Mouse (Mus musculus): ENCODE results near the gene Dnmt1. TPM values are rescaled to one million over a fixed set of nuclear protein-coding genes. Genes with fewer than 3 reads are reported as not detected.
"Not testable (repeated sequence)": the region's sequence is repeated elsewhere in the genome, so short reads cannot be mapped to it uniquely, and the experiment has no call there.

Dnmt1 gene
- polyA plus RNA-seq, 1 experiment from 2014 or later: 35.2 TPM

DNA sequence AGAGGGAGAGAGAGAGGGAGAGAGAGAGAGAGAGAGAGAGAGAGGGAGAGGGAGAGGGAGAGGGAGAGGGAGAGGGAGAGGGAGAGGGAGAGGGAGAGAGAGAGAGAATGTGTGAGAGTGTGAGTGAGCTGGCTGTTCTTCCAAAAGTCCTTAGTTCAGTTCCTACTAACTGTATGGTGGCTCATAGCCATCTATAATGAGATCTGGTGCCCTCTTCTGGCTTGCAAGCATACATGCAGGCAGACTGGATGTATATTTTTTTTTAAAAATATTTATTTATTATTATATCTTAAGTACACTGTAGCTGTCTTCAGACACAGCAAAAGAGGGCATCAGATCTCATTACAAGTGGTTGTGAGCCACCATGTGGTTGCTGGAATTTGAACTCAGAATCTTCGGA lies 38.6 kb upstream of the Dnmt1 start:
- 67% methylated on average over 1 of the region's 1 CpGs for WGBS
- not testable (repeated sequence) for H3K36me3 ChIP-seq (ENCODE audit: control insufficient read depth, insufficient read depth, low read length); H3K27ac ChIP-seq (replicated peaks in 1 of 2; ENCODE audit: control insufficient read depth in 1 of 2, insufficient read depth in 1 of 2, low read depth in 2 of 2, low read length in 2 of 2); H3K4me1 ChIP-seq (ENCODE audit: control insufficient read depth in 2 of 2, insufficient read depth in 2 of 2, low read length in 2 of 2); H3K4me2 ChIP-seq (ENCODE audit: low read length); H3K9ac ChIP-seq (ENCODE audit: low read length); H3K9me3 ChIP-seq (ENCODE audit: control insufficient read depth, low read length); H3K4me3 ChIP-seq (ENCODE audit: control insufficient read depth in 1 of 2, insufficient read depth in 1 of 2, low read depth in 1 of 2, low read length in 2 of 2); ATAC-seq (ENCODE audit: insufficient number of reproducible peaks, insufficient read depth, low FRiP score, low read depth); H3K27me3 ChIP-seq (ENCODE audit: control insufficient read depth, insufficient read depth, low read length)

DNA sequence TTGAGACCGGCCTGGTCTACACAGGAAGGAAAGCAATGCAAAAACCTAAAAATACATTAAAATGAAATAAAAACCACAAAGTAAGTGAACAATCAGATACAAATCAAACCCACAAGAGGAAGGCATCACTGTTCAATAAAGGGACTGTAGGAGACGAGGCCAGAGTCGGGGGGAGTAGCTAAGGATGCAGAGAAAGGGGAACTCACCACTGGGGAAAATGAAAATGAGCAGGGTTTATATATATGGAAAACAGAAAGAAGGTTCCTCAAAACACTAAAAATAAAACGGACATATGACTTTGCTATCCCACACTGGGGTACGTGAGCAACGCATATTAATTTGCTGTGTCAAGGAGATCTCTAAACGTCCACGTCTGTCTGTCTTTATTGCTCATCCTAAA lies 37.4 kb upstream of the Dnmt1 start:
- 82% methylated on average over 8 of the region's 8 CpGs for WGBS
- Histone ChIP-seq H3K4me1 (ENCODE audit: control insufficient read depth in 2 of 2, insufficient read depth in 2 of 2, low read length in 2 of 2) (no peaks in the 10 kb centered on the region; a peak in 1 of 4 replicates), H3K4me3 (ENCODE audit: control insufficient read depth in 1 of 2, insufficient read depth in 1 of 2, low read depth in 1 of 2, low read length in 2 of 2) (no peak overlapping the region), H3K27ac (replicated peaks in 1 of 2; ENCODE audit: control insufficient read depth in 1 of 2, insufficient read depth in 1 of 2, low read depth in 2 of 2, low read length in 2 of 2) (no peak overlapping the region), H3K9ac (ENCODE audit: low read length) (no peak overlapping the region), H3K9me3 (ENCODE audit: control insufficient read depth, low read length) (no peaks in the 10 kb centered on the region), H3K27me3 (ENCODE audit: control insufficient read depth, insufficient read depth, low read length) (no peaks in the 10 kb centered on the region), H3K36me3 (ENCODE audit: control insufficient read depth, insufficient read depth, low read length) (no peaks in the 10 kb centered on the region), H3K4me2 (ENCODE audit: low read length) (no peak overlapping the region)
- ATAC-seq (ENCODE audit: insufficient number of reproducible peaks, insufficient read depth, low FRiP score, low read depth): no peak

DNA sequence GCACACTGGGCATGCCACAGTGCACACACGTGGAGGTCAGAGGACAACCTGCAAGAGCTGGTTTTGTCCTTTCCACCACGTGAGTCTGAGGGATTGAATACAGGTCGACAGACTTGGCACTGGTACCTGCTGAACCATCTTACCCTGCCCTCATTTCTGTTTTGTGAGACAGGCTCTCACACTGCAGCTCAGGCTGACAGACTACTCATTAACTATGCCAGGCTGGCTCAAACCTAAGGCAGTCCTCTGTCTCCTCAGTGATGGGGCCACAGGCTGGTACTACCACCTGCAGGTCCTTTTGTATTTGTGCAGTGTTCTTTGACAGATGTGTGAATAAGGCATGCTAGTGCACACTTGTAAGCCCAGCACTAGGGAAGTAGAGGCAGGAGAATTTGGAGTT lies 35.4 kb upstream of the Dnmt1 start:
- H3K36me3 ChIP-seq (ENCODE audit: control insufficient read depth, insufficient read depth, low read length): no peaks in the 10 kb centered on the region
- 64% methylated on average over 3 of the region's 3 CpGs for WGBS
- no peak overlapping the region for H3K4me3 ChIP-seq (ENCODE audit: control insufficient read depth in 1 of 2, insufficient read depth in 1 of 2, low read depth in 1 of 2, low read length in 2 of 2)
- H3K9ac ChIP-seq (ENCODE audit: low read length): no peak overlapping the region
- H3K27ac ChIP-seq (replicated peaks in 1 of 2; ENCODE audit: control insufficient read depth in 1 of 2, insufficient read depth in 1 of 2, low read depth in 2 of 2, low read length in 2 of 2): no peak overlapping the region
- peaks cover 6% of the 10 kb centered on the region in 2 experiments for H3K4me1 ChIP-seq (ENCODE audit: control insufficient read depth in 2 of 2, insufficient read depth in 2 of 2, low read length in 2 of 2)
- no peaks in the 10 kb centered on the region for H3K9me3 ChIP-seq (ENCODE audit: control insufficient read depth, low read length)
- H3K27me3 ChIP-seq (ENCODE audit: control insufficient read depth, insufficient read depth, low read length): no peaks in the 10 kb centered on the region
- ATAC-seq (ENCODE audit: insufficient number of reproducible peaks, insufficient read depth, low FRiP score, low read depth): no peak
- H3K4me2 ChIP-seq (ENCODE audit: low read length): no peak overlapping the region

GRCm38 (mm10) chr9:20993165-20993898 lies 33.6 kb upstream of the Dnmt1 start:
- ATAC-seq (ENCODE audit: insufficient number of reproducible peaks, insufficient read depth, low FRiP score, low read depth): no peak
- Histone ChIP-seq H3K4me3 (ENCODE audit: control insufficient read depth in 1 of 2, insufficient read depth in 1 of 2, low read depth in 1 of 2, low read length in 2 of 2) (no peak overlapping the region), H3K36me3 (ENCODE audit: control insufficient read depth, insufficient read depth, low read length) (no peaks in the 10 kb centered on the region), H3K4me2 (ENCODE audit: low read length) (no peak overlapping the region), H3K9me3 (ENCODE audit: control insufficient read depth, low read length) (no peaks in the 10 kb centered on the region), H3K27me3 (ENCODE audit: control insufficient read depth, insufficient read depth, low read length) (0 out of 2 replicates have a peak, but pooled peaks cover 2% of the 10 kb centered on the region), H3K27ac (replicated peaks in 1 of 2; ENCODE audit: control insufficient read depth in 1 of 2, insufficient read depth in 1 of 2, low read depth in 2 of 2, low read length in 2 of 2) (no peak overlapping the region), H3K9ac (ENCODE audit: low read length) (no peak overlapping the region), H3K4me1 (ENCODE audit: control insufficient read depth in 2 of 2, insufficient read depth in 2 of 2, low read length in 2 of 2) (peaks cover 6% of the 10 kb centered on the region in 2 experiments)
- 53% methylated on average over 5 of the region's 5 CpGs for WGBS

- H3K27me3 ChIP-seq (ENCODE audit: control insufficient read depth, insufficient read depth, low read length): 0 out of 2 replicates have a peak, but pooled peaks cover 4% of the 10 kb centered on the region
- no peaks in the 10 kb centered on the region for H3K36me3 ChIP-seq (ENCODE audit: control insufficient read depth, insufficient read depth, low read length)
- H3K4me1 ChIP-seq (ENCODE audit: control insufficient read depth in 2 of 2, insufficient read depth in 2 of 2, low read length in 2 of 2): peaks cover 6% of the 10 kb centered on the region in 2 experiments
- WGBS: 89% methylated on average over 4 of the region's 4 CpGs
- ATAC-seq (ENCODE audit: insufficient number of reproducible peaks, insufficient read depth, low FRiP score, low read depth): no peak
- H3K4me2 ChIP-seq (ENCODE audit: low read length): no peak overlapping the region
- H3K9ac ChIP-seq (ENCODE audit: low read length): no peak overlapping the region
- H3K4me3 ChIP-seq (ENCODE audit: control insufficient read depth in 1 of 2, insufficient read depth in 1 of 2, low read depth in 1 of 2, low read length in 2 of 2): no peak overlapping the region
- no peak overlapping the region for H3K27ac ChIP-seq (replicated peaks in 1 of 2; ENCODE audit: control insufficient read depth in 1 of 2, insufficient read depth in 1 of 2, low read depth in 2 of 2, low read length in 2 of 2)
- H3K9me3 ChIP-seq (ENCODE audit: control insufficient read depth, low read length): no peaks in the 10 kb centered on the region
Observed at GRCm38 (mm10) chr9:20991587-20991986, 31.9 kb upstream of the Dnmt1 start.

DNA sequence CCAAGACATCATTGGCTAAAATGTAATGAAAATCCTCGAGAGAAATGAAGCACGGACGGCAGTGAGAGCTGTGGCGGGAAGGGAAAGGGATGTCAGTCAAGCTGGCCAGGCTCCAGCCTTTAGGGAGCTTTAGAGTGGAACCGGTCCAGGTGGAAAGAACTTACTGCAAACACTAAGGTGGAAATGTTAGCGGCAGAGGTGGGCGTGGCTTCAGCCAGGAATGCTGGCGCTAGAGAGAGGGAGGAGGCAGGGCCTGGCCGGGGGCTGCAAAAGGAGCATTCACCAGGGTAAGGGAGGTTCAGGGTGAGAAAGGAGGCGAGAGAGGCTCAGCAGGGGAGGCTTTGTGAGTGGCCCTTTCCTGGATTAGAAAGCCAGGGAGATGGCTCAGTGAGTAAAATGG lies 31.2 kb upstream of the Dnmt1 start:
- Histone ChIP-seq H3K4me1 (ENCODE audit: control insufficient read depth in 2 of 2, insufficient read depth in 2 of 2, low read length in 2 of 2) (peaks cover 6% of the 10 kb centered on the region in 2 experiments), H3K27me3 (ENCODE audit: control insufficient read depth, insufficient read depth, low read length) (0 out of 2 replicates have a peak, but pooled peaks cover 4% of the 10 kb centered on the region), H3K36me3 (ENCODE audit: control insufficient read depth, insufficient read depth, low read length) (no peaks in the 10 kb centered on the region), H3K4me3 (ENCODE audit: control insufficient read depth in 1 of 2, insufficient read depth in 1 of 2, low read depth in 1 of 2, low read length in 2 of 2) (peak overlapping the region; percentile 9 to 17; a peak in 1 of 4 replicates), H3K4me2 (ENCODE audit: low read length) (peak overlapping the region; percentile 53), H3K9me3 (ENCODE audit: control insufficient read depth, low read length) (no peaks in the 10 kb centered on the region), H3K9ac (ENCODE audit: low read length) (peak overlapping the region; percentile 44; the same call in 1 of the 2 replicates), H3K27ac (replicated peaks in 1 of 2; ENCODE audit: control insufficient read depth in 1 of 2, insufficient read depth in 1 of 2, low read depth in 2 of 2, low read length in 2 of 2) (no peak overlapping the region)
- WGBS: 7% methylated on average over 10 of the region's 10 CpGs
- ATAC-seq (ENCODE audit: insufficient number of reproducible peaks, insufficient read depth, low FRiP score, low read depth): no peak

DNA sequence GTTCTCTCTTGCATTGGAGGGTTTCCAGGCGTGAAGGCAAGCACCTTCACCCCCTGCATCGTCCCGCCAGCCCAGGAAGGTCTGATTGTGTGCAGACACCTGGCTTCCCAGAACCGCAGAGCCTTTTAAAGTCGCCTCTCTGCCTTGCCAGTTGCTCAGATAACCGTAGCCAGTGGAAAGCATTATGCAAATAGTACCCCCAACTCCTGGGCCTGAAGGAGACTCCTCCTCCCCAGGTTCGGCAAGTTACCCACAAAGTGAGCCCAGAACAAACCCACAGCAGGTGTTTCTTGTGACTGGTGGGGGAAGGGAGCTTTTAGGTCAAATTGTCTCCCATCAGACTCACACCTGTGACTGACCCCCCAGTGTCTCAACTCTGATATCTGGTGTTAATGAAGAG lies 28.3 kb upstream of the Dnmt1 start:
- Histone ChIP-seq H3K4me2 (ENCODE audit: low read length) (no peak overlapping the region), H3K27me3 (ENCODE audit: control insufficient read depth, insufficient read depth, low read length) (0 out of 2 replicates have a peak, but pooled peaks cover 4% of the 10 kb centered on the region), H3K27ac (replicated peaks in 1 of 2; ENCODE audit: control insufficient read depth in 1 of 2, insufficient read depth in 1 of 2, low read depth in 2 of 2, low read length in 2 of 2) (no peak overlapping the region), H3K36me3 (ENCODE audit: control insufficient read depth, insufficient read depth, low read length) (no peaks in the 10 kb centered on the region), H3K9ac (ENCODE audit: low read length) (no peak overlapping the region), H3K4me1 (ENCODE audit: control insufficient read depth in 2 of 2, insufficient read depth in 2 of 2, low read length in 2 of 2) (peaks cover 11 to 14% of the 10 kb centered on the region in 2 experiments), H3K9me3 (ENCODE audit: control insufficient read depth, low read length) (no peaks in the 10 kb centered on the region), H3K4me3 (ENCODE audit: control insufficient read depth in 1 of 2, insufficient read depth in 1 of 2, low read depth in 1 of 2, low read length in 2 of 2) (no peak overlapping the region)
- 25% methylated on average over 7 of the region's 7 CpGs for WGBS
- no peak for ATAC-seq (ENCODE audit: insufficient number of reproducible peaks, insufficient read depth, low FRiP score, low read depth)

All from heart, embryonic 14.5 days (tissue).